Mouse (Mus musculus) hindbrain, embryonic 16.5 days (tissue): ENCODE measurements around the gene Spg20. TPM values are rescaled to one million over a fixed set of nuclear protein-coding genes. Genes with fewer than 3 reads are reported as not detected.

Source experiments
- ATAC-seq: fragments of 200-750 bp; cut with Nextera tagmentation; 2 replicates; pipeline ENCODE4 v1.8.0; 2017; ENCODE audit warnings: moderate TSS enrichment, moderate library complexity
- H3K27ac ChIP-seq: fragments of 300-500 bp; sonication (generic); 2 replicates; pipeline ENCODE4 v1.5.1; 2014; ENCODE audit warnings: low read depth, mild to moderate bottlenecking, control low read depth, low read length, moderate library complexity
- H3K27me3 ChIP-seq: fragments of 300-500 bp; sonication (generic); replicated peaks from 2 replicates; pipeline ENCODE4 v1.6.1; 2014; ENCODE audit warnings: low read length; ENCODE audit not compliant: control insufficient read depth, insufficient read depth
- H3K36me3 ChIP-seq: fragments of 300-500 bp; sonication (generic); 2 replicates; pipeline ENCODE4 v1.6.1; 2014; ENCODE audit warnings: mild to moderate bottlenecking, low read length, moderate library complexity, mixed read lengths; ENCODE audit not compliant: control insufficient read depth, insufficient read depth
- H3K4me1 ChIP-seq: fragments of 300-500 bp; sonication (generic); 2 replicates; pipeline ENCODE4 v1.6.1; 2014; ENCODE audit warnings: low read depth, low read length; ENCODE audit not compliant: control insufficient read depth, insufficient read depth
- H3K4me2 ChIP-seq: fragments of 300-500 bp; sonication (generic); 2 replicates; pipeline ENCODE4 v1.6.1; 2014; ENCODE audit warnings: mild to moderate bottlenecking, low read length, control low read depth, moderate library complexity
- H3K4me3 ChIP-seq: fragments of 300-500 bp; sonication (generic); 2 replicates; pipeline ENCODE4 v1.5.1; 2014; ENCODE audit warnings: mild to moderate bottlenecking, low read length, control low read depth, moderate library complexity
- H3K9ac ChIP-seq: fragments of 300-500 bp; sonication (generic); 2 replicates; pipeline ENCODE4 v1.6.1; 2014; ENCODE audit warnings: low read depth, mild to moderate bottlenecking, control low read depth, low read length, moderate library complexity
- H3K9me3 ChIP-seq: fragments of 300-500 bp; sonication (generic); 2 replicates; pipeline ENCODE4 v1.6.1; 2014; ENCODE audit warnings: mild to moderate bottlenecking, low read length, moderate library complexity; ENCODE audit not compliant: control insufficient read depth
- WGBS: fragments of 180-500 bp; shearing (Covaris S2); extraction: QIAGEN DNeasy Blood & Tissue Kit; methylation state at CpG from one replicate; pipeline ENCODE4 v1.1.7; 2014; 5-methylcytosine and 5-hydroxymethylcytosine counted together
- polyA plus RNA-seq: library from polyadenylated mRNA; unstranded; fragments of >200 nt; fragmentation: Nextera tagmentation; extraction: Ambion mirVana; gene quantifications from 2 replicates; pipeline ENCODE4 v1.2.1, GENCODE M21; 2015

Spg20 gene
- polyA plus RNA-seq, 1 experiment from 2014 or later: 13.1 TPM

- Histone ChIP-seq H3K4me3 (no peak overlapping the region), H3K9ac (no peak overlapping the region), H3K4me1 (no peaks in the 10 kb centered on the region; the same call in 1 of the 2 replicates), H3K36me3 (no peaks in the 10 kb centered on the region), H3K27ac (no peak overlapping the region), H3K27me3 (no peaks in the 10 kb centered on the region), H3K4me2 (no peak overlapping the region), H3K9me3 (no peaks in the 10 kb centered on the region)
- 0 out of 2 replicates have a peak, but pooled peaks have one; percentile 48 for ATAC-seq
- WGBS: 26% methylated on average over 6 of the region's 6 CpGs
Observed at GRCm38 (mm10) chr3:55078233-55078632, 33.7 kb upstream of the Spg20 start.

- H3K27me3 ChIP-seq: no peaks in the 10 kb centered on the region
- ATAC-seq: no peak
- H3K4me1 ChIP-seq: no peaks in the 10 kb centered on the region; the same call in 1 of the 2 replicates
- H3K36me3 ChIP-seq: no peaks in the 10 kb centered on the region
- H3K4me3 ChIP-seq: no peak overlapping the region
- H3K4me2 ChIP-seq: no peak overlapping the region
- no peak overlapping the region for H3K9ac ChIP-seq
- WGBS: 84% methylated on average over 8 of the region's 8 CpGs
- H3K27ac ChIP-seq: no peak overlapping the region
- H3K9me3 ChIP-seq: no peaks in the 10 kb centered on the region
Observed at GRCm38 (mm10) chr3:55079619-55080018, 32.3 kb upstream of the Spg20 start.

- Histone ChIP-seq H3K4me3 (no peak overlapping the region), H3K4me1 (no peaks in the 10 kb centered on the region; the same call in 1 of the 2 replicates), H3K9me3 (no peaks in the 10 kb centered on the region), H3K9ac (no peak overlapping the region), H3K36me3 (no peaks in the 10 kb centered on the region), H3K27ac (no peak overlapping the region), H3K4me2 (no peak overlapping the region), H3K27me3 (no peaks in the 10 kb centered on the region)
- WGBS: 20% methylated on average over 6 of the region's 6 CpGs
- ATAC-seq: 0 out of 2 replicates have a peak, but pooled peaks have one; percentile 53
Observed at GRCm38 (mm10) chr3:55080055-55080454, 31.9 kb upstream of the Spg20 start.

GRCm38 (mm10) chr3:55084781-55085180 lies 27.1 kb upstream of the Spg20 start:
- WGBS: 42% methylated on average over 6 of the region's 6 CpGs
- no peaks in the 10 kb centered on the region for H3K36me3 ChIP-seq

GRCm38 (mm10) chr3:55085716-55086115 lies 26.2 kb upstream of the Spg20 start:
- Histone ChIP-seq H3K4me1 (no peaks in the 10 kb centered on the region), H3K9ac (no peak overlapping the region), H3K27ac (no peak overlapping the region), H3K27me3 (no peaks in the 10 kb centered on the region), H3K4me3 (no peak overlapping the region), H3K4me2 (no peak overlapping the region), H3K36me3 (no peaks in the 10 kb centered on the region), H3K9me3 (no peaks in the 10 kb centered on the region)
- 46% methylated on average over 3 of the region's 3 CpGs for WGBS
- ATAC-seq: peak; percentile 48; the same call in 1 of the 2 replicates

More at GRCm38 (mm10) chr3:55084781-55085180, 27.1 kb upstream of the Spg20 start:
- peak; percentile 53; the same call in 1 of the 2 replicates for ATAC-seq
- no peak overlapping the region for H3K4me2 ChIP-seq
- H3K9me3 ChIP-seq: no peaks in the 10 kb centered on the region
- H3K9ac ChIP-seq: no peak overlapping the region
- H3K4me3 ChIP-seq: no peak overlapping the region
- H3K4me1 ChIP-seq: no peaks in the 10 kb centered on the region
- H3K27ac ChIP-seq: no peak overlapping the region
- H3K27me3 ChIP-seq: no peaks in the 10 kb centered on the region

GRCm38 (mm10) chr3:55086948-55087347 lies 25.0 kb upstream of the Spg20 start:
- Histone ChIP-seq H3K27me3 (no peaks in the 10 kb centered on the region), H3K9me3 (no peaks in the 10 kb centered on the region), H3K36me3 (no peaks in the 10 kb centered on the region), H3K4me3 (no peak overlapping the region), H3K4me2 (no peak overlapping the region), H3K27ac (no peak overlapping the region), H3K4me1 (no peaks in the 10 kb centered on the region), H3K9ac (no peak overlapping the region)
- WGBS: 85% methylated on average over 5 of the region's 5 CpGs
- no peak for ATAC-seq

GRCm38 (mm10) chr3:55087360-55087759 lies 24.5 kb upstream of the Spg20 start:
- Histone ChIP-seq H3K4me2 (no peak overlapping the region), H3K27me3 (no peaks in the 10 kb centered on the region), H3K36me3 (no peaks in the 10 kb centered on the region), H3K4me3 (no peak overlapping the region), H3K4me1 (no peaks in the 10 kb centered on the region), H3K27ac (no peak overlapping the region), H3K9me3 (no peaks in the 10 kb centered on the region), H3K9ac (no peak overlapping the region)
- 60% methylated on average over 4 of the region's 4 CpGs for WGBS
- no peak; the same call in 1 of the 2 replicates for ATAC-seq

- Histone ChIP-seq H3K27ac (no peak overlapping the region), H3K4me1 (no peaks in the 10 kb centered on the region), H3K9me3 (no peaks in the 10 kb centered on the region), H3K9ac (no peak overlapping the region), H3K36me3 (no peaks in the 10 kb centered on the region), H3K4me2 (no peak overlapping the region), H3K4me3 (no peak overlapping the region), H3K27me3 (no peaks in the 10 kb centered on the region)
- 77% methylated on average over 4 of the region's 4 CpGs for WGBS
- no peak for ATAC-seq
Observed at GRCm38 (mm10) chr3:55088359-55088758, 23.5 kb upstream of the Spg20 start.

- Histone ChIP-seq H3K36me3 (no peaks in the 10 kb centered on the region), H3K27ac (no peak overlapping the region), H3K27me3 (no peaks in the 10 kb centered on the region), H3K9me3 (no peaks in the 10 kb centered on the region), H3K4me2 (no peak overlapping the region), H3K9ac (no peak overlapping the region), H3K4me1 (no peaks in the 10 kb centered on the region), H3K4me3 (no peak overlapping the region)
- no peak for ATAC-seq
- WGBS: 80% methylated on average over 3 of the region's 3 CpGs
Observed at GRCm38 (mm10) chr3:55088843-55089242, 23.1 kb upstream of the Spg20 start.

GRCm38 (mm10) chr3:55089291-55089690 lies 22.6 kb upstream of the Spg20 start:
- H3K36me3 ChIP-seq: no peaks in the 10 kb centered on the region
- H3K4me1 ChIP-seq: no peaks in the 10 kb centered on the region
- no peak overlapping the region for H3K27ac ChIP-seq
- H3K9ac ChIP-seq: no peak overlapping the region
- WGBS: 74% methylated on average over 4 of the region's 4 CpGs
- H3K27me3 ChIP-seq: no peaks in the 10 kb centered on the region
- no peaks in the 10 kb centered on the region for H3K9me3 ChIP-seq
- no peak overlapping the region for H3K4me2 ChIP-seq
- no peak for ATAC-seq
- H3K4me3 ChIP-seq: no peak overlapping the region
